Mouse (Mus musculus): ENCODE results near the gene Ankrd28. TPM values are rescaled to one million over a fixed set of nuclear protein-coding genes. Genes with fewer than 3 reads are reported as not detected.

Ankrd28 gene
- polyA plus RNA-seq, 2 experiments, result 11.7 to 17.2 TPM

- no peak overlapping the region for H3K4me2 ChIP-seq (replicated peaks; ENCODE audit: low read depth, low read length, severe bottlenecking)
- no peak overlapping the region for H3K4me3 ChIP-seq (replicated peaks; ENCODE audit: low read length)
- H3K9ac ChIP-seq (ENCODE audit: low read depth, low read length, severe bottlenecking), result no peak overlapping the region
- peaks cover 14% of the 10 kb centered on the region for H3K36me3 ChIP-seq (ENCODE audit: control insufficient read depth, insufficient read depth, low read length)
- H3K4me1 ChIP-seq (ENCODE audit: control insufficient read depth, insufficient read depth, low read length), result peaks cover 37% of the 10 kb centered on the region
- peak; percentile 54 for DNase-seq (ENCODE audit: low spot score)
- peak overlapping the region; percentile 70 for H3K27ac ChIP-seq (replicated peaks; ENCODE audit: low read depth, low read length)
- H3K9me3 ChIP-seq (ENCODE audit: control insufficient read depth, low read length), result no peaks in the 10 kb centered on the region
- WGBS, result 70% methylated on average over 15 of the region's 15 CpGs
- no peak for ATAC-seq (ENCODE audit: low FRiP score, low read depth)
- TF ChIP-seq POLR2A (IDR thresholded peaks at IDR 0.05; ENCODE audit: borderline replicate concordance, extremely low read depth, insufficient read depth, insufficient read length), result no peak
- no peaks in the 10 kb centered on the region for H3K27me3 ChIP-seq (ENCODE audit: control insufficient read depth, insufficient read depth, low read length)
Observed at GRCm38 (mm10) chr14:31669642-31670490, 160.6 kb downstream of the Ankrd28 start.

DNA sequence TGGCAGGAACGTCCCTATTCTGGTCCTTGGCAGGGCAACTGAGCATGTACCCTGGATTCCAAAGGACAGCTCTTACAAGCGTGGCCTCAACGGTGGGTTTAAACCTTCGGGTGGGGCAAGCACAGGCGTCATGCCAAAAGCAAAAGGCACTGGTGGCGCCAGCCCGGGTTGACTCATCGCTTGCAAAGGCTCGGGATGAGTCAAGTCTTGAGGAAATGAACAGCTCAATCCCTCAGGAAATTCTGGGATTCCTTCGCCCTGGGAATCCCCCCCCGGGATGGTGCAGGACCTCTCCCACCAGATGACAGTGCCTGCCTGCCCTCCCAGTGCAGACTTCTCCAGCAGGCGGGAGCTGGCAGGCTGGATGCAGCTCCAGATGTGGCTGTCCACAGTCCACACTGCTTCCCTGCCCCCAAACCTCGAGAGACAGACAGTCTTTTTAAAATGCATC lies 161.3 kb downstream of the Ankrd28 start:
- H3K4me3 ChIP-seq (replicated peaks; ENCODE audit: low read length), result no peak overlapping the region
- peaks cover 14% of the 10 kb centered on the region for H3K36me3 ChIP-seq (ENCODE audit: control insufficient read depth, insufficient read depth, low read length)
- H3K27ac ChIP-seq (replicated peaks; ENCODE audit: low read depth, low read length), result peak overlapping the region; percentile 70
- H3K4me1 ChIP-seq (ENCODE audit: control insufficient read depth, insufficient read depth, low read length), result peaks cover 43% of the 10 kb centered on the region
- no peak for TF ChIP-seq POLR2A (IDR thresholded peaks at IDR 0.05; ENCODE audit: borderline replicate concordance, extremely low read depth, insufficient read depth, insufficient read length)
- no peaks in the 10 kb centered on the region for H3K9me3 ChIP-seq (ENCODE audit: control insufficient read depth, low read length)
- H3K9ac ChIP-seq (ENCODE audit: low read depth, low read length, severe bottlenecking), result no peak overlapping the region
- WGBS, result 74% methylated on average over 13 of the region's 13 CpGs
- DNase-seq (ENCODE audit: low spot score), result peak; percentile 49
- no peak for ATAC-seq (ENCODE audit: low FRiP score, low read depth)
- H3K4me2 ChIP-seq (replicated peaks; ENCODE audit: low read depth, low read length, severe bottlenecking), result no peak overlapping the region
- no peaks in the 10 kb centered on the region for H3K27me3 ChIP-seq (ENCODE audit: control insufficient read depth, insufficient read depth, low read length)

GRCm38 (mm10) chr14:31668326-31668725 lies 162.1 kb downstream of the Ankrd28 start:
- 85% methylated on average over 13 of the region's 13 CpGs for WGBS
- H3K4me1 ChIP-seq (ENCODE audit: control insufficient read depth, insufficient read depth, low read length), result peaks cover 52% of the 10 kb centered on the region
- no peak for ATAC-seq (ENCODE audit: low FRiP score, low read depth)
- TF ChIP-seq POLR2A (IDR thresholded peaks at IDR 0.05; ENCODE audit: borderline replicate concordance, extremely low read depth, insufficient read depth, insufficient read length), result no peak
- H3K9ac ChIP-seq (ENCODE audit: low read depth, low read length, severe bottlenecking), result no peak overlapping the region
- H3K27ac ChIP-seq (replicated peaks; ENCODE audit: low read depth, low read length), result peak overlapping the region; percentile 70; the same call in 1 of the 2 replicates
- peaks cover 14% of the 10 kb centered on the region for H3K36me3 ChIP-seq (ENCODE audit: control insufficient read depth, insufficient read depth, low read length)
- DNase-seq (ENCODE audit: low spot score), result no peak
- no peak overlapping the region for H3K4me3 ChIP-seq (replicated peaks; ENCODE audit: low read length)
- no peaks in the 10 kb centered on the region for H3K9me3 ChIP-seq (ENCODE audit: control insufficient read depth, low read length)
- no peak overlapping the region for H3K4me2 ChIP-seq (replicated peaks; ENCODE audit: low read depth, low read length, severe bottlenecking)
- H3K27me3 ChIP-seq (ENCODE audit: control insufficient read depth, insufficient read depth, low read length), result no peaks in the 10 kb centered on the region

DNA sequence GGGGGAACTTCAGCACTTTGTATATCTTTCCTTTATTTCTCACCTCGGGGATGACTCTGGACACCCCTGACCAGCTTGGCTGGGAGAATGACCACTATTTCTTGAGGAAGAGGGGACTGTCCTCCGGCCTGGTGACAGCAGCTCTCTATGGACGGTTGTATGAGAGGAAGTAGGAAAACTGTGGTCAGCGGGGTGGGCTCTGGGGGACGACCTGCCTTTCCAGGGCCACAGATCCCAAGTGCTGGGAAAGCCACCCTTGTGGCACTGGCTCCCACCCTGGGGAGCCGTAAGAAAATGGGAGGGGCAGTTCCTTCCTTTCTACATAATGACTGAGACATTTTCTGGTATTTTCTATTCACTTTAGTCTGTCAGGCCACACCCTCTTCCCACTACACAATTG lies 162.7 kb downstream of the Ankrd28 start:
- Histone ChIP-seq H3K36me3 (ENCODE audit: control insufficient read depth, insufficient read depth, low read length) (peaks cover 14% of the 10 kb centered on the region), H3K4me3 (replicated peaks; ENCODE audit: low read length) (no peak overlapping the region), H3K4me1 (ENCODE audit: control insufficient read depth, insufficient read depth, low read length) (peaks cover 55% of the 10 kb centered on the region), H3K9ac (ENCODE audit: low read depth, low read length, severe bottlenecking) (no peak overlapping the region), H3K4me2 (replicated peaks; ENCODE audit: low read depth, low read length, severe bottlenecking) (no peak overlapping the region), H3K9me3 (ENCODE audit: control insufficient read depth, low read length) (no peaks in the 10 kb centered on the region), H3K27me3 (ENCODE audit: control insufficient read depth, insufficient read depth, low read length) (no peaks in the 10 kb centered on the region), H3K27ac (replicated peaks; ENCODE audit: low read depth, low read length) (no peak overlapping the region)
- WGBS, result 80% methylated on average over 6 of the region's 6 CpGs
- ATAC-seq (ENCODE audit: low FRiP score, low read depth), result no peak
- no peak for DNase-seq (ENCODE audit: low spot score)
- TF ChIP-seq POLR2A (IDR thresholded peaks at IDR 0.05; ENCODE audit: borderline replicate concordance, extremely low read depth, insufficient read depth, insufficient read length), result no peak

DNA sequence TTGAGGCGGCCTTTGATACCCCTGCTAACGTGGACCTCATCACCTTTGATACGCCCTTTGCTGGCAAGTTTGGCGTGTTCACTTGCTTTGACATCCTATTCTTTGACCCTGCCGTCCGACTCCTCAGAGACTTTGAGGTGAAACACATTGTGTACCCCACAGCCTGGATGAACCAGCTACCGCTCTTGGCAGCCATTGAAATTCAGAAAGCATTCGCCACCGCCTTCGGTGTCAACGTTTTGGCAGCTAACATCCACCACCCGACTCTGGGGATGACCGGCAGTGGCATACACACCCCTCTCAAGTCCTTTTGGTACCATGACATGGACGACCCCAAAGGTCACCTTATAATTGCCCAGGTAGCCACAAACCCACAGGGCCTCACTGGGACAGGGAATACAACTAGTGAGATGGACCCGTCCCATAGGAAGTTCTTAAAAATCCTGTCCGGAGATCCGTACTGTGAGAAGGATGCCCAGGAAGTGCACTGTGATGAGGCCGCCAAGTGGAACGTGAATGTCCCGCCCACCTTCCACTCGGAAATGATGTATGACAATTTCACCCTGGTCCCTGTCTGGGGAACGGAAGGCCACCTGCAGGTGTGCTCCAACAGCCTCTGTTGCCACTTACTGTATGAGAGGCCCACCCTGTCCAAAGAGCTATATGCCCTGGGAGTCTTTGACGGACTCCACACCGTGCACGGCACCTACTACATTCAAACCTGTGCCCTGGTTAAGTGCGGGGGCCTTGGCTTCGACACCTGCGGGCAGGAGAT lies 163.3 kb downstream of the Ankrd28 start:
- H3K9me3 ChIP-seq (ENCODE audit: control insufficient read depth, low read length), result no peaks in the 10 kb centered on the region
- 95% methylated on average over 28 of the region's 28 CpGs for WGBS
- peaks cover 61% of the 10 kb centered on the region for H3K4me1 ChIP-seq (ENCODE audit: control insufficient read depth, insufficient read depth, low read length)
- TF ChIP-seq POLR2A (IDR thresholded peaks at IDR 0.05; ENCODE audit: borderline replicate concordance, extremely low read depth, insufficient read depth, insufficient read length), result no peak
- ATAC-seq (ENCODE audit: low FRiP score, low read depth), result no peak
- no peak overlapping the region for H3K4me3 ChIP-seq (replicated peaks; ENCODE audit: low read length)
- H3K4me2 ChIP-seq (replicated peaks; ENCODE audit: low read depth, low read length, severe bottlenecking), result no peak overlapping the region
- no peak overlapping the region for H3K27ac ChIP-seq (replicated peaks; ENCODE audit: low read depth, low read length)
- H3K9ac ChIP-seq (ENCODE audit: low read depth, low read length, severe bottlenecking), result no peak overlapping the region
- no peaks in the 10 kb centered on the region for H3K27me3 ChIP-seq (ENCODE audit: control insufficient read depth, insufficient read depth, low read length)
- no peak for DNase-seq (ENCODE audit: low spot score)
- peaks cover 14% of the 10 kb centered on the region for H3K36me3 ChIP-seq (ENCODE audit: control insufficient read depth, insufficient read depth, low read length)

All from limb, embryonic 14.5 days (tissue).